Mouse (Mus musculus) kidney, postnatal 36 days (tissue): ENCODE measurements around the gene Gm10334.
"Not testable (repeated sequence)": the region's sequence is repeated elsewhere in the genome, so short reads cannot be mapped to it uniquely, and the experiment has no call there.

Source experiments
- DNase-seq, 2 experiments: peaks; one replicate each; pipeline ENCODE4 v3.0.0; 2021 to 2022; ENCODE audit warnings: mixed read lengths in 2 of 2

The Gm10334 gene

GRCm38 (mm10) chr6:41446045-41446444 is at the start of gene Gm10334:
TSS of gene Gm10334 (minus strand) at chr6:41446145.
- DNase-seq = not testable (repeated sequence)

DNA sequence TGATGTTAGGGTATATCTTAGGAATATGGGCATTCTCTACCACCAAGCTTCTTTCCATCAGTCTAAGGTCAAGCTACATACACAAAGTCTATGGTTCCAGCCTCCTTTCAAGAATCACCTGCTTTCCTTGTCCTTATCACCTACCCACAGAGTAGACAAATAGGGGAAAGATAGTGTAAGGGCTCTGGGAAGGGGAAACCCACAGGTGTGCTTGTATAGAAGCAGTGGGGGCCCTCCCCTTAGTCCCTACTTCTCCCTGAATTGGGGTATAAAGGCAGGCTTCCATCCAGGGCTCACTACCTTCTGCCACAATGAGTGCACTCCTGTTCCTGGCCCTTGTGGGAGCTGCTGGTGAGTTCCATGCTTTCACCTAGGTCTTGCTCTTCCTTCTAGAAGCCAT is 12.7 kb upstream of the Gm10334 start, which contains the start of gene Prss1:
Gene Prss1 (plus strand): TSS at position 301 of the 400 bp plus-strand sequence.
- not testable (repeated sequence) for DNase-seq

DNA sequence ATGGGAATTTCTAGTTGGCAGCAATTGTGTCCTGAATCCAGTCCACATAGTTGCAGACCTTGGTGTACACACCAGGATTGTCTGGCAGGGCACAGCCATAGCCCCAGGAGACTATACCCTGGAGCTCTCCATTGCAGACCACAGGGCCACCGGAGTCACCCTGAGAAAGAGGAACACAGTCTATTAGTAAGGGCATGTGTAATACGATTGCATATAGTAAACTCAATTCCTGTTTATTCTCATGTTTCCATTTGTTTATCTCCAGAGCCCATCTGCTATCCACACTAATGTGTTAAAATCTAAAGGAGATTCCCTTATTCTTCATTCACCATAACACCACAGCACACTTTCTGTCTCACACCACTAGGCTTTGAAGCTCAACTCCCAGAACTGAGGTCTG is 3.7 kb downstream of the Gm10334 start:
- not testable (repeated sequence) for DNase-seq
